ENCODE assay signal across 22 mouse cellular contexts in genomic region chr12:4599713-4600112, GRCm38 (mm10). TPM values are rescaled to one million over a fixed set of nuclear protein-coding genes. Genes with fewer than 3 reads are reported as not detected.
"Had no signal": no experiment of that assay in that cellular context is flagged by ENCODE, and none has a peak within 500 bp of the region (broad histone marks: within the 10 kb centered on the region; RNA-seq: fewer than 3 reads in every experiment).

No protein-coding gene starts in this region.

- H3K27ac ChIP-seq: limb, embryonic 10.5 days; liver, embryonic 13.5 days; lung, embryonic 15.5 days; macrophage; midbrain, embryonic 15.5 days; neural tube, embryonic 12.5 days had no signal

- H3K36me3 ChIP-seq: limb, embryonic 10.5 days; liver, embryonic 13.5 days; lung, embryonic 15.5 days; midbrain, embryonic 15.5 days; neural tube, embryonic 12.5 days had no signal

- H3K4me3 ChIP-seq: limb, embryonic 10.5 days; liver, embryonic 13.5 days; lung, embryonic 15.5 days; midbrain, embryonic 15.5 days; neural tube, embryonic 12.5 days had no signal

- ATAC-seq: liver, postnatal 0 days; midbrain, embryonic 15.5 days had no signal

- H3K4me2 ChIP-seq: liver, embryonic 13.5 days; lung, embryonic 15.5 days; midbrain, embryonic 11.5 days; midbrain, embryonic 15.5 days; neural tube, embryonic 12.5 days had no signal

- H3K9ac ChIP-seq: liver, embryonic 13.5 days; liver, postnatal 0 days; lung, embryonic 15.5 days; midbrain, embryonic 15.5 days; neural tube, embryonic 12.5 days had no signal

- DNase-seq: kidney, adult 8-10 months; kidney, postnatal 25 days; liver, embryonic 13.5 days; liver, postnatal 0 days; lung, postnatal 14 days; retina, postnatal 1 day; right cerebral cortex, postnatal 4 days; thymus, adult 18-20 months; thymus, postnatal 14 days had no signal

- H3K27me3 ChIP-seq: liver, embryonic 13.5 days; lung, embryonic 15.5 days; megakaryocyte, embryonic 14.5 days; midbrain, embryonic 15.5 days; neural tube, embryonic 12.5 days had no signal

- H3K4me1 ChIP-seq: limb, embryonic 10.5 days; lung, embryonic 15.5 days; midbrain, embryonic 15.5 days; neural tube, embryonic 12.5 days had no signal

- H3K9me3 ChIP-seq: limb, embryonic 10.5 days; liver, embryonic 13.5 days; lung, embryonic 15.5 days; megakaryocyte, embryonic 14.5 days; midbrain, embryonic 15.5 days; neural tube, embryonic 12.5 days had no signal

RNA-seq across cellular contexts. Expression of gene Gm3625, which starts 7.0 kb away (rescaled TPM):
- total RNA-seq: layer of hippocampus, postnatal 10 days; left cerebral cortex, postnatal 14 days; monocyte, adult 5-6 weeks; neutrophil, adult 5-6 weeks had no signal
- polyA plus RNA-seq: kidney, embryonic 16.5 days; limb, embryonic 10.5 days; limb, embryonic 14.5 days; liver, embryonic 13.5 days; liver, postnatal 0 days; lung, embryonic 15.5 days; macrophage; midbrain, embryonic 11.5 days; midbrain, embryonic 15.5 days; neural tube, embryonic 12.5 days had no signal
